Mouse (Mus musculus): Measurements from ENCODE around the gene 4930519P11Rik.

DNA sequence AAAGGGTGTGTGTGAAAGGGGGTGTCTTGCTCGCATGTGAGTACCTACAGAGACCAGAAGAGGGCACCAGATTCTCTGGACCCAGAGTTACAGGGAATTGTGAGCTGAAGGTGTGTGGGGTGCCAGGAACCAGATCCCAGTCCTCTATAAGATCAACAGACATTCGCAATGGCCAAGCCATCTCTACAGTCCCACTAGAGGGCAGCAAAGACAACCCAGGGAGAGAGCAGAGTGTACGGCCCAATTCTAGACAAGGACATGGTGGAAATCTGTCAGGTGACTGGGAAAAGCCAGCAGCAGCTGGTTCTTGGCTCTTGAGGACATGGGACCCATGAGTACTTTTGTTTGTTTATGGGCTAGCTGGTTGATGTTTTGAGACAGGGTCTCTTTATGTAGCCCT lies 20.2 kb downstream of the 4930519P11Rik start:
- TF ChIP-seq CTCF (IDR thresholded peaks at IDR 0.05; ENCODE audit: control insufficient read depth, insufficient read depth, insufficient replicate concordance, low read depth, low read length): peak; percentile 40; the same call in 1 of the 2 replicates
- no peak for TF ChIP-seq POLR2A (IDR thresholded peaks at IDR 0.05; ENCODE audit: control insufficient read depth, low read depth, low read length)
